Mouse (Mus musculus) heart, postnatal 25 days (tissue): ENCODE measurements at regions not wholly inside any gene's neighbourhood (a gene's known extent, or its start where the extent isn't known, plus 50 kb on each side); places are given as distances from the start of the nearest gene placed in this dataset.

Source experiments
- DNase-seq: peaks from one replicate; pipeline ENCODE4 v3.0.0; 2022; ENCODE audit warnings: low spot score
- intact Hi-C: fragments of 180-260 bp; cut with DNase I; formaldehyde crosslinking; loops from one replicate; pipeline ENCODE4 v1.15.1; 2025

DNA sequence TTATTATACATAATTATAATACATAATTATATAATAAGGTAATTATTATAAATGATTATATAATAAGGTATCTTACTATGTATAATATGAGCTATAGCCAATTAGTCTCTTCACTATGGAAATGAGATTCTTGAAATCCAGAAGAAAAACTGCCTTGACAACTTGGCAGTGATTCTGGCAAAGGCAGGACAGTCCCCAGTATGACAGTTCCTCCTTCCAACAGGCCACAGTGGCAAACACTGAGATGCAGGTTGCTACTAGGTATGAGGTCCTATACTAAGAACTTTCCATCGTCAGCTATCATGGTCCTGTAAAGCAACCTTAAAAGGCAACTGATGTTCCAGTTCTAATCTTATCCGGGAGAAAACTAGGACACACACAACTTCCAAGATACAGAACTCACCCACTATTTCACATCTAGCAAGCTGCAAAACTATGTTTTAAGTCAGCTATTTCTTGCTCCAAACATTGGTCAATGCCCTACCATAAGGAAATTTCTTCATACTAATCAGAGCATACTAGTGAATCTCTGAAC lies 124.6 kb upstream of the Bank1 start:
- intact Hi-C loops: no loop called here
- DNase-seq: no peak

DNA sequence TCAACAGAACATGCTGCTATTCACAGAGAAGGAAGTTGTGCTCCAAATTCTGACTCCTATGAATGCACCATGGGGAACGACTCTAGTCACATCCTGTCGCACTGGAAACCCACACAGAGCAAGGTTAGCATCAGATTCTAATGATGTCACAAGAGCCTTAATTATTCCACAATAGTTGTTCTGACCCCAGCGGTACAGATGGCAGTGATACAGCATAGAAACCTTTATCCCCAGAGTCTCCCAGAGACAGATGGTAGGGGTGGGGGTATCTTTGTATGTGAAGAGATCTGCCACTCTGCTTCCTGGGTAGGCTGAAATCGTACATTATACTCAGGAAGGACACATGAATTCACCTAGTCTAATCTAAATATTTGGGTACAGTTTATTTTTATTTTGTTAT lies 123.5 kb upstream of the Bank1 start:
- DNase-seq: no peak
- intact Hi-C loops: no loop called here

DNA sequence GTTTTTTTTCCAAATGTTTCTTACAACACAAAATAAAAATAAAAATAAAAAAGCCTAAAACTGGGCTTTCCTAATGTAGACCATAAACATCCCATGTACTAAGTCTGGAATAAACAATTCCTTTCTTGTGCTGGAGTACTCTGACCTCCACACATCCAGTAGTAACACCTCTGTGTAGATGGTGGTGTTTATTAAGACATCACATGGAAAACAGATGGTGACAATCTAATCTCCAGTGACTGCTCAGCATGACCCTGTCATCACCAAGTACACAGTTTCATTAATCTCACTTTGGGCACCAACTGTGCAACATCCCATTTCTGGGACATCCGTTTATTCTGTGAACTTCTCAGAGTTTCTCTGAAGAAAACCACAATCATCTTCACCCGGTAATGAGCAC lies 118.7 kb upstream of the Bank1 start:
- DNase-seq: no peak
- intact Hi-C loops: no loop called here

DNA sequence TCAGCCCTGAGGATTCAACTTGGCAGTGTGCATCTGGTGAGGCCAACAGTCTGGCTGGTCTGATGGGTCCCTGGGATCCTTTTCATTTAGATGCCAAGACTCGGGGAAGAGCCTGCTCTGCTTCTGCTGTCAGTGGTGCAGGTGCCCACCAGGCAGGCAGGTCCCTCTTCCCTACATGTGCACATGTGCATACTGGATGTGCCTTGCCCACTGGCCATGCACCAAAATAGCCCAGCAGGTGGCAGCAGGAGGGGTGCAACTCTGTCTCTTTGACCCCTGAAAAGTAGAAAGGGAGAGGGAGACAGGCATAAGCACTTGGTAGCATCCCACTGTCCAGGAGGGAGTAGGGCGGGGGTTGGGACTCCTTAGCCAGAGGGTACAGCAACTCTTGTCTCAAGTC lies 116.2 kb upstream of the Bank1 start:
- intact Hi-C loops: no loop called here
- no peak for DNase-seq

DNA sequence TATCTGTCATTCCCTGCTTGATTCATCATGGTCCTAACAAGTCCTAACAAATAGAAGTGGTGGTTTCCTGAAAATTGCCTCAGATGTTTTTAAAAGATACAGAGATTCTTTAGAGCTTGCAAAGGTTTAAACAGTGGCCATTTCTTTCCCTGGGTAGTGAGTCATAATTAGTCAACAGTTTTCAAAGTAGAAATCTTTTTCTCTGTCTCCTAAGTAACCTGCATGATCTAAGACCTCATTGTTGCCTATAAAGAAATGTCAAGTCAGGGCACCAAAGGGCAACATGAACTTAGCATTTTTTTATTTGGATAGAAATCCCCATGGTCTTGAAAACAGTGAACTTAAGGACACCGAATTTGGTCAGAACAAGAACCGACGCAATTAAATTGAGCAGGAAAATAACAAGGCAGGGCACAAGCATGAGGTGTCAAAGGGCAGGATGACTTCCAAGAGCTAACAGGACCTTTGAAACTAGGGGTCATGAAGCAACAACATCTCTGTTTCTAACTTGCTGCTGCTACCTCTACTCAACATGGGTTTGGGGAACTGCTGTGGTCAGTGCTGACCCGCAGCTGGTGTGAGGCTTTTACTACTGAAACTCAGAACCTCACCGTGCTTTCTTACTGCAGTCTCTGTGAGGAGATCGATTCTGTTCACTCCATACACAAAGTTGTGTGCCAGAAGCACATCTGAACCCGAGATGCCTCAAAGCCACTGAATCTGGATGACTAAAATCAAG lies 114.2 kb upstream of the Bank1 start:
- no peak for DNase-seq
- intact Hi-C loops: no loop called here

DNA sequence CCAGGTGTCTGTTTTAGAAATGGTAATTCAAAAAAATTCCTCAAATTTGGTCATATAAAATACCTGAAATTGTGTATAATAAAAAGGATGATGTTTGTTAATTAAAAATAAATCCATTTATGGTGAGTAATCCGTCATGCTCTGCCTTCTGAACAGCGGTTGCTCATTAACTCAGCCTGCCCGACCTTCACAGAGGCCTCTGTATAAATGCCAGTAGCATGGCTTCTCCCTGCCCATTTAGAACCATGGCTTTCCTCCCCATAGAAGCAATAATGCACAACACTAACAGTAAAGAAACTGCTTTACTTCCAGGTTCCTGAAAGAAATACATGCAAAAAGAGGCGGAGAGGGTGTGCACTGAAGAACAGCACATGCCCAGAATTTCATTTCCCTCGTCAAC lies 113.5 kb upstream of the Bank1 start:
- intact Hi-C loops: no loop called here
- DNase-seq: no peak

DNA sequence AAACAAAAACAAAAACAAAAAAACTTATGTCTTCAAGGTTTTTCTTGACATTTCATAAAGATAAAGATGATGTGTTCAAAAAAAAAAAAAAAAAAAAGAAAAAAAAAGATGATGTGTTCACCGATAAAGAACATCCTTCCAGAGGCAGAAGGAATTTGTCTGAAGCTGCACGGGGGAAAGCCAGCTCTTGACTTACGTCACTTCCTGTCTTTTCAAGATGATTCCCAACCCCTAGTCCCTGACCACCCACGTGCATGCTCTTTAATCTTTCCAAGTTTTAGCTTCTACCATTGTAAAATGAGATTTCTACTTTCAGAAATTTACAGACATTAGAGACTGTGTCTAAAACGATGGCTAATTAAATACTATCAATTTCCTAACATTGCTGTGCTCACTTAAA lies 108.5 kb upstream of the Bank1 start:
- no peak for DNase-seq
- intact Hi-C loops: no loop called here

DNA sequence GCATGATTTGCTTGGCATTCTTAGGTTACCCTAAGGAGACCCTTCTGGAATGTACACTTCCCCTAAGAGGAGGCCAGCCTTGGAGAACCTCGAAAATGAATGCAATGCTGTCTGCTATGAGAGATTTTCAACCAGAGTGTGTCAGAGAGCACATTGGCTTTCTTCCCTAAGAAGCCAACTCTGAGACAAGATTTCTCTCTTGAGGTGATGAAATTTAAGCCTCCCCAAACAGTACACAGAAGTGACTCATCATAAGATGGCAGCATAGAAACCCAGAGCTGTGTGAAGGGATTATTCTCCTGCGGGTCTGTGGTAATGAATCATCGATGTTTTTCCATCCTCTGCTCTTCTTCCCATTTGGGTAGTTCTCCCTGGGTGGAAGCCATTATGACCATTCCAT lies 106.2 kb upstream of the Bank1 start:
- intact Hi-C loops: no loop called here
- no peak for DNase-seq

DNA sequence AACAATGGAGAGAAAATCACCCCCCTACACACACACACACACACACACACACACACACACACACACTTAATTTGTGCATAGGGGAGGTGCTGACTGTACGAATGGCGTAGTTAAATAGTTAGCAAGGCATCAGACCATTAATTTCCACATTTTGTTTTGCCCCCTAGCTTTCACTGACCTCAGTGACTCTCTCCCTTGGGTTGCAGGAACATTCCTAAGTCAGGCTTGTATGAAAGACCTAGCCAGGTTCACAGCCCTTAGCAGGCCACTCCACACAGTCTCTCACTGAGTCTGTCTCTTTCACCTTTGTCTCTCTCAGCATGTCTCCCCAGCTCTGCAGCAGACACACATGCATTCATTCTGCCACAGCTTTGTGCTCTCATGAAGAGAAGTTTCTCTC lies 101.6 kb upstream of the Bank1 start:
- no peak for DNase-seq
- intact Hi-C loops: no loop called here

DNA sequence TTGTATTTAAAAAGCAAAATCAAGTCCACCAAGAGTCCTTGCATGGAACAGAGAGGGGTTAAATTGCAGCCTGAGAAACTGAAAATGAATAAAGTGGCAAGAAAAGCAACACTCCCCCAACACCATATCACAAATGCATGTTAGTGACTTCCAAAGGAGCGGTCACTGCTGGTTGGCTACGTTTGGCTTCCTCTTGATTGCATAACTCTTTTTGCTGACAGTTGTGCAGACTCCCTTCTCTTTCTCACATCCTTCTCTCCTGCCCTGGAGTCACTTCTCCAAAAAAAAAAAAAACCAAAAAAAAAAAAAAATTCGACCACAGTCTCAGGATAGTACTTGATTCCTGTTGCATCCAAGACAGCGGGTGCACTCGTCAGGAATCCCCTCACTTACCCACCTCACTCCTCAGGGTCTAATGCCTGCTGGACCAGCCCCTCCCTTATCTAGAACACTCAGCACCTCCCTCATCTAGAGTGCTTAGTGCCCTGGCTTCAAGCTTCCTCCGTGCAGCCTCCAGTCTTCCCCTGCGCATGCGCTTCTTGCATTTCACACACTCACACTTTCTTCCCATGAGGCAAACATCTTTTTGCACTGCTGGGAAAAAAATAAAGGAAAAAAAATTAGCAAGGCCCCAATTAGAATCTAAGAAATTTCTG lies 100.8 kb upstream of the Bank1 start:
- intact Hi-C loops: no loop called here
- DNase-seq: peak; percentile 15

DNA sequence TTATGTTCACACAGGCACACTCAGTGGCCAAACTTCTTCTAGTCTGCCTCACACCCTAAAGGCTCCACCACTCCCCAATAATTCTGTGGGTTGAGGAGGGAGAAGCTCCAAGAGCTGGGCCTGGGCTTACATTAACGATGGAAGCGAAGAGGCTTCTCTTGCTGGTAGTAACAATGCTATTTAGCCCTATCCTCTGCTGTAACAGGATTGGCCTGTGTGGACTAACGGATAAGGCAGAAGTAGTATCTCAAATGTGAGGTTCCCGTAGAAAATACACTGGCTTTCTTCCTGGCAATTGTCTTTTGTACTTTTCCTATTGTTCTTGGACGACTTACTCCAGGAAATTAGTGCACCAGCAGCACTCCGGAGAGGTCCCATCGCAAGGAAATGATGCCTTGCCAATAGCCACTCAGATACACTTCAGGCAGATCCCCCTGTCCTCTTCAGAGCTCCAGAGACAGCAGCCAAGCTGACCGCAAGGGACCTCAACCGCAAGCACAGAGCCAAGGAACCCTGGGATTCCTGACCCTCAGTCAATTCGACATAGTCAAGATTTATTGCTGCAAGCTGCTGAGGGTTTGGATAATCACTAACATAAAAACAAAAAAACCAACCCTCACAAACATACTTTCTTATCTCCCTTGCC lies 96.2 kb upstream of the Bank1 start:
- intact Hi-C loops: no loop called here
- DNase-seq: peak; percentile 17

DNA sequence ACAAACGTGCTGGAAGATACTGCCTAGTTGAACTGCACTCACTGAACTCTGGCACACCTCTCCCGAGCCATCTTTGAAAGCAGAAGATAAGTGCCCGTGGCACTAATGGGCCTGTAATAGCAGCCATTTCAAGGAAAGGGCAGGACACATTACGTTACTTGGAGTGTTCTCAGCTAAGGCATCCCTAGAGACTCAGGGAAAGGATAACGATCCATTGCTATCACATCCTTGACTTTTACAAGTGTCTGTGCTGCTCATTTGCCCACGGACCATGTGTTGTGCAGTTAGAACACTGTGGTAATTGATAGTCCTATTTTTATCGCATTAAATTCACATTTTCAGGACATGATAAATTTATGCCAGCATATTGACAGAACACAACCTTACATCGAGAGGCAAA lies 79.7 kb upstream of the Bank1 start:
- intact Hi-C loops: no loop called here

DNA sequence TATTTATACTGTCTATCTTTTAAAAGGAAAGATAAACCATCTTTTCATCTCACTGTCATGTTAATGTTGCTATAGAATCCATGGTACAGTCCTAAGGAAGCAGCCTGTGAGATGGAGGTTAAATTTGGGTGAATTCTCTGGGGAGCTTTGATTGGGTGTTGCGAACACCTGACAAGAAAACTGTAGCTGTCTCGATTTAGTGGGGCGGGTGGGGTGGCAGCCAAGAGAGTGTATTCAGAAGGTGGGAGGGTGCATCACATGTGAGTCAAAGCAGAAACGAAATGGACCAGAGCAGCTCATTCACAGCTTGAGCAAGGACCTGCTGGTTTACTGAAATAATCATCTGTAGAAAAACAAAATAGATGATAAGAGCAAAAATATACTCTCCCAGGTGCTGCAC lies 57.4 kb upstream of the Bank1 start:
- no peak for DNase-seq
- intact Hi-C loops: no loop called here

More for the DNA sequence above, 79.7 kb upstream of the Bank1 start:
- no peak for DNase-seq

DNA sequence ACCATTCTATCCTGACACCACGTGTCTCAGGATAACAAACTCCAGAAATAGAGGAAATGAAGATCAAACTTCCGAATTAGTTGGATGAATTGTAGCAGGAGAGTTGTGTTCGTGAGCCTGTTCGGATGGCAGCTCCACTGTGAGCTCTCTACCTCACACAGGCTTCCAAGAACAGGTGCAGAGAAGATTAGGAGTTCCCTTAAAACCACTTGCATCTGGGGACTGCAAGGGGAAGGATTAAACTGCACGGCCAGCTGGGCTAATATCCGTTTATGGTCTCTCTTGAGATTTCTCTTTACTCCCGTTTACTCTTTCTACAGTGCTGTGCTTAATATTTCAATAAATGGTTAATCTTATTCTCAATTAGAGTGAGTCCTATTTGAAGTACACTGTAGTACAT lies 54.8 kb upstream of the Bank1 start:
- intact Hi-C loops: no loop called here
- DNase-seq: no peak

DNA sequence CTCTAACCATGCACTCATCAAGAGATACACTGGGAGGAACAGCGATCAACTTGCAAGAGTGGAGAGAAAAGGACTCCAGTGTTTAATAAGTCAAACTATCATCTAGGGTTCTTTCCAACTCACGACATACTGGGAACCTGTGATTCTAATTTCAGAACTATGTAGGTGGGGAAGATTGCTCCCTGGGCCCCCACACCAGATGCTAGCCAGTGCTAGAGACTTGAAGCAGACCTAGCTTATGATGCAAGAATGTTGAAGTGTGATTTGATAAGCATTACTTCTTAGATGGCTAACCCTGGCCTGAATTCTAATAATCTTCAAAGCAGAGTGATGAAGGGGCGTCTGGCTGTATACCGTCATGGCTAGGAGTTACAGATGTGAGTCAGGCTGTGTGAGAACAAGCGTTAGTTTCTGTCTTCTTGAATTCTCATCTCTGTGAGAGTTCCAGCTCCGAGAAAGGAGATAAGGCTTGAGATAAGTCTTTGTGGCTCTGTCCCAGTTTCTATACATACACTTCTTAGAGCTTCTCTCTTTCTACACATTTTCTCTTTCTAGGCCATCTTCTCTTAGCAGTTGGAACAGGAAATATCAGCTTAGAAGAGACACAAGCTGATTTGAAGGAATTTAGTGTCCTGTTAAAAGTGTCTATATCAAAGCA lies 54.0 kb upstream of the Bank1 start:
- no peak for DNase-seq
- intact Hi-C loops: no loop called here

DNA sequence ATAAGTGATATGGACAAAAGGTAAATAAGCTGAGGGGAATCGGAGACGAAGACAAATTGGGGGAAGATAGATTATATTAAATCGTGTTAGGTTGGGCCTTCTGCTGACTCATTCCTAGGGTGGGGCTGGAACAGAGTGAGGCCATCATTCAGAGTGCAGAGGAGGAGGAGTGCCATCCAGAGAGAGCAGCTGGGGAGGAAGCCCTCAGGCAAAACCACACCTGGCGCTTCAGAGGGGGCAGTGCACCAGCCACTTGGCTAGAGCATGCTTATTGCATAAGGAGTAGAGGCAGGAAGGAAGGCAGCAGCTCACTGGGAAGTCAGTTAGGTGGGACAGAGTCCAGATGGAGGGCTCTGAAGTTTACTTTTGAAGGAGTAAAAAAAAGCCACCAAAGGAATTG lies 51.0 kb upstream of the Bank1 start:
- DNase-seq: no peak
- intact Hi-C loops: no loop called here
